19 mouse cellular contexts compared by ENCODE assay signal in the genomic region with DNA sequence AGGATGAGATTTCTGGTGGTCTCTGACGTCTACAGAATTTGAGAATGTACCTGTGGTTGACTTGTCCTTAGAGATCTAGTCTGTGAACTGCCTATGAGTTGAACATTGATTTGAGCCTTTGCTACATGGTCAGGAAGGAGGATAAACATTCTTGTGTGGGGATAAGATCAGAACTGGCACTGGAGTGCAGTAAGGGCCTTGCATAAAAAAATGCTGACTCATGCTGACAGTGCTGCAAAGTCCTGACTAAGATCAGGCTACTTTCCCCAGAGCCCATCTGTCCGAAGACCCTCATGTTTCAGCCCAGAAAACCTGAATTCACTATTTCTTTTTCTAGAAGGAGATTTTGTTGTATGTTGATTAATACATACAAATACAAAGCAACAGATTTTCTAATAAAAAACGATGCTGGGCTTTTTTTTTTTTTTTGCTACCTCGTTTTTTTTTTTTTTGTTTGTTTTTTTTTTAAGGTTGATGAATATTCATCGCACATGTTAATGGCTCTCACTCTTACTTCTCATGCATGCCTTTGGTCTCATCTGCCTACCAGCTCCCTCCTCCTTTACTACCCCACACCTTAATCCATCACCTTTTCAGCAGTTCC.
A peak's percentile ranks its signal among the peaks of the same experiment; 100 is the strongest.
DNase-seq lines count a peak whose midpoint lies in the region; TF ChIP-seq lines count a peak whose summit lies in the region.
"Had no signal": no experiment of that assay in that cellular context is flagged by ENCODE, and none has a peak within 500 bp of the region (broad histone marks: within the 10 kb centered on the region; RNA-seq: fewer than 3 reads in every experiment).

No protein-coding gene starts in this region.

- no peak overlapping the region for H3K9ac ChIP-seq in ES-E14 (ENCODE audit: insufficient read depth, low read depth, low read length, poor library complexity, severe bottlenecking)
- H3K9ac ChIP-seq: hindbrain, embryonic 14.5 days; lung, embryonic 15.5 days; midbrain, embryonic 13.5 days had no signal

- no peak overlapping the region for H3K4me3 ChIP-seq in ES-E14 (ENCODE audit: insufficient read depth in 1 of 2, low read depth in 1 of 2, low read length in 2 of 2, poor library complexity in 1 of 2, severe bottlenecking in 1 of 2)
- H3K4me3 ChIP-seq: limb, embryonic 10.5 days; lung, embryonic 15.5 days; megakaryocyte, embryonic 14.5 days; midbrain, embryonic 13.5 days had no signal

- DNase-seq in 3134 (ENCODE audit: extremely low read depth, insufficient read length, low spot score) = peak; percentile 4
- peak; percentile 46 for DNase-seq in 3T3-L1 (ENCODE audit: low read depth, low spot score)
- DNase-seq in ES-E14 (ENCODE audit: low read depth, low spot score) = no peak
- DNase-seq in c-Kit-positive CD71-positive TER-119-positive erythroid progenitor cells, embryonic 14.5 days (ENCODE audit: low spot score) = peak; percentile 18
- DNase-seq in cerebellum, postnatal 14 days = no peak
- no peak for DNase-seq in gastrocnemius, adult 8-10 months (ENCODE audit: low spot score in 2 of 2)
- DNase-seq in cerebellum, adult 18-20 months = no peak
- DNase-seq: adrenal gland, postnatal 10 days; cerebellum, postnatal 10 days; gastrocnemius, postnatal 36 days; kidney, adult 2 months; kidney, postnatal 10 days; lung, postnatal 36 days; right cerebral cortex, postnatal 14 days had no signal

- no peaks in the 10 kb centered on the region for H3K36me3 ChIP-seq in ES-E14 (ENCODE audit: control insufficient read depth, insufficient read depth, low read length, poor library complexity, severe bottlenecking)
- H3K36me3 ChIP-seq: limb, embryonic 10.5 days; midbrain, embryonic 13.5 days had no signal

- no peaks in the 10 kb centered on the region for H3K9me3 ChIP-seq in ES-E14 (ENCODE audit: control insufficient read depth, insufficient read depth, low read depth, low read length)
- H3K9me3 ChIP-seq: limb, embryonic 10.5 days; lung, embryonic 15.5 days; megakaryocyte, embryonic 14.5 days; midbrain, embryonic 13.5 days had no signal

- in situ Hi-C loops in ES-E14 (cut with MboI; ENCODE audit: low sequenced_read_pairs in 2 of 2, unreplicated experiment in 2 of 2) = no loop called here

- H3K4me1 ChIP-seq in ES-E14 (ENCODE audit: control insufficient read depth in 2 of 2, insufficient read depth in 2 of 2, low read length in 2 of 2, poor library complexity in 1 of 2) = peaks cover 2 to 5% of the 10 kb centered on the region in 2 experiments; a peak in 1 of 4 replicates
- H3K4me1 ChIP-seq: limb, embryonic 10.5 days; lung, embryonic 15.5 days; megakaryocyte, embryonic 14.5 days; midbrain, embryonic 13.5 days had no signal

- H3K27ac ChIP-seq in ES-E14 (ENCODE audit: insufficient read depth, low read depth, low read length, poor library complexity, severe bottlenecking) = no peak overlapping the region
- H3K27ac ChIP-seq: hindbrain, embryonic 14.5 days; limb, embryonic 10.5 days; lung, embryonic 15.5 days; midbrain, embryonic 13.5 days had no signal

TF ChIP-seq in ES-E14, 5 proteins besides CTCF, POLR2A, EP300 and RAD21:
- TF ChIP-seq ZC3H11A (IDR thresholded peaks at IDR 0.05; ENCODE audit: borderline replicate concordance, low read depth, low read length) (no peak), ZNF384 (IDR thresholded peaks at IDR 0.05; ENCODE audit: low read depth, low read length) (peak; percentile 77; the same call in 1 of the 2 replicates), MAFK (IDR thresholded peaks at IDR 0.05; ENCODE audit: insufficient read depth, low read depth, low read length) (peak; percentile 97), HCFC1 (IDR thresholded peaks at IDR 0.05; ENCODE audit: borderline replicate concordance, insufficient read depth, low read length) (no peak)

Comparison
In these comparisons a context has a peak if more than half of its experiments do, and no peak if none do; other contexts are left out.
1. DNase-seq: peak in 3134 (single experiment), 3T3-L1 (single experiment) and c-Kit-positive CD71-positive TER-119-positive erythroid progenitor cells, embryonic 14.5 days (single experiment); none in ES-E14 (single experiment), cerebellum, postnatal 14 days (0 of 2), gastrocnemius, adult 8-10 months (0 of 2) and cerebellum, adult 18-20 months (0 of 2).